Mouse (Mus musculus): ENCODE measurements around the gene Dlg1.

DNA sequence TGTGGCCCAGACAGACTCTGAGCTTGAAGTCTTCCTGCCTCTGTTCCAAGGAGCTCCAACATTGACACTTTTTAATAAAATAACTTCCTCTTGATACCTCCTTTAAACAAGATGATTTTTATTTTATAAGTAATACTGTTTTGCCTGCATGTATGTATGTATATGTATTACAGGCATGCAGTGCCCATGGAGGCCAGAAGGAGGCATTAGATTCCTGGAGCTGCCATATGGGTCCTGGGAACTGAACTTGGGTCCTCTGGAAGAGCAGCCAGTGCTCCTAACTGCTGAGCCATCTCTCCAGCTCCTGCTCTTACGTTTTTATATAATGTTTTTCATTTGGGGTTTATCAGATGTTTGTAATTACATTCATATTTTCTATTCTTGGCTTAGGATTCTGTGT lies 9.0 kb downstream of the Dlg1 start:
- TF ChIP-seq CTCF (conservative IDR thresholded peaks at IDR 0.05; ENCODE audit: low read length) (peak; percentile 65), POU5F1 (IDR thresholded peaks at IDR 0.05; ENCODE audit: borderline replicate concordance, low read length) (no peak)

Measured in E14TG2a.4 (cell line).